Mouse (Mus musculus): Measurements from ENCODE around the gene 1700001L19Rik. TPM values are rescaled to one million over a fixed set of nuclear protein-coding genes. Genes with fewer than 3 reads are reported as not detected.

1700001L19Rik gene
- polyA plus RNA-seq, 1 experiment from 2014 or later, result 0.45 TPM

DNA sequence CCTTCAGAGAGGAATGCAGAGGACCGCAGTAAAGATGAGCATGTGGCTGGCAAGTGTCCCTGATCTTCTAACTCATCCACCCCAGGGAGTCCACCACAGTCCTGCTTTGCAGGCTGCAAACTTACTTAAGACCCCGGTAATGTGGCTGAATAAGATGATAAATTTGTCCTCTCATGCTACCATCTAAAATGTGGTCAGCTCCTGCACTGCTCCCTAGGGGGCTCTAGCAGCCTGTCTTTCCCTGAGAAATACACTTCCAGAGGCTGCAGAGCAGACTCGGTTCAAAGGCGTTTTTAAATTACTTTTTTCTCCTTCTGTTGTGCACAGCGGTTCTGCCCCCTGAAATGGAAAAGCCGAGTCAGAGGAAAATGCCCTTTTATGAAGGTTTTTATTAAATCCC lies 4.0 kb downstream of the 1700001L19Rik start:
- Histone ChIP-seq H3K4me2 (ENCODE audit: low read depth, low read length) (no peak overlapping the region), H3K4me3 (ENCODE audit: low read length) (no peak overlapping the region), H3K9ac (ENCODE audit: low read depth, low read length) (no peak overlapping the region), H3K27me3 (replicated peaks; ENCODE audit: control insufficient read depth, insufficient read depth, low read length) (no peaks in the 10 kb centered on the region), H3K4me1 (ENCODE audit: control insufficient read depth, insufficient read depth, low read length) (peaks cover 3% of the 10 kb centered on the region; the same call in 1 of the 2 replicates), H3K27ac (ENCODE audit: low read length) (no peak overlapping the region), H3K9me3 (ENCODE audit: control insufficient read depth, low read length) (no peaks in the 10 kb centered on the region), H3K36me3 (ENCODE audit: control insufficient read depth, insufficient read depth, low read length) (no peaks in the 10 kb centered on the region)
- 17% methylated on average over 6 of the region's 6 CpGs for WGBS
- ATAC-seq, result no peak

DNA sequence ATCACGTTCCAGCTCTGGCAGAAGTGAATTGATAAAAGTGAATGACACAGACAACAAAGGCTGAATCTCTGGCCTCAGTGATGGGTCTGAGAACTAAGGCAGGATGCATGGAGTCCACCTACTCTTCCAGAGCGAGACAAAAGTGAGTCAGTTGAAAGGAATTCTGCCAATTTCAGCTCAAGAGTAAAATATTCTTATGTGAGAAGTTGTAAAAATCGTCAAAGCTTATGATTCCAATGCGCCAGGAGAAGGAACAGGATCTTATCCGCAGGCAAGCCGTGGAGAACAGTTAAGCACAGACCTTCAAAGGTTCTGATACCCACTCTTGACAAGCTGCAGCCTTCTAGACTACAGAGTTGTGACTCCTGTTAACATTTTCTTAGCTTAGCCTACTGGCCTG lies 5.9 kb downstream of the 1700001L19Rik start:
- no peak overlapping the region for H3K4me2 ChIP-seq (ENCODE audit: low read depth, low read length)
- no peak for ATAC-seq
- H3K27me3 ChIP-seq (replicated peaks; ENCODE audit: control insufficient read depth, insufficient read depth, low read length), result no peaks in the 10 kb centered on the region
- 76% methylated on average over 6 of the region's 6 CpGs for WGBS
- H3K9ac ChIP-seq (ENCODE audit: low read depth, low read length), result no peak overlapping the region
- no peaks in the 10 kb centered on the region for H3K9me3 ChIP-seq (ENCODE audit: control insufficient read depth, low read length)
- no peaks in the 10 kb centered on the region for H3K36me3 ChIP-seq (ENCODE audit: control insufficient read depth, insufficient read depth, low read length)
- no peak overlapping the region for H3K27ac ChIP-seq (ENCODE audit: low read length)
- peaks cover 3% of the 10 kb centered on the region; the same call in 1 of the 2 replicates for H3K4me1 ChIP-seq (ENCODE audit: control insufficient read depth, insufficient read depth, low read length)
- no peak overlapping the region for H3K4me3 ChIP-seq (ENCODE audit: low read length)

DNA sequence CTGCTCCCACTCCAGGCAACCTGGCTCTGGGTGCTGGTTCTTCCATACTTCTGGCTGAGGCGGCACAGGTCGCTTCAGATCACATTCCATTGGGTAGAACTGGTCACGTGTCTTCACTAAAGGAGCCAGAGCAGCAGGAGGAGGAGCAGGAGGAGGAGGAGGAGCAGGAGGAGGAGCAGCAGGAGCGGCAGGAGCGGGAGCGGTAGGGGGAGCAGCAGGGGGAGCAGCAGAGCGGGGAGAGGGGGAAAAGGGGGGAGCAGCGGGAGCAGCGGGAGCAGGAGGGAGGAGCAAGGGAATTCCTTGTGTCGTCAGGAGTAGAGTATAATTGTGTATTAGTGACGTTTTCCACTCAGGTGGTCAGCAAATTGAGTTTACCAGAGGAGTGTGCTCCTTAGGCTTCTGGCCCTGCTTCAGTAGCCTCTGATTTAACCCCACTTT lies 8.5 kb downstream of the 1700001L19Rik start:
- Histone ChIP-seq H3K4me3 (ENCODE audit: low read length) (peak overlapping the region; percentile 34), H3K36me3 (ENCODE audit: control insufficient read depth, insufficient read depth, low read length) (no peaks in the 10 kb centered on the region), H3K27me3 (replicated peaks; ENCODE audit: control insufficient read depth, insufficient read depth, low read length) (no peaks in the 10 kb centered on the region), H3K27ac (ENCODE audit: low read length) (no peak overlapping the region), H3K4me1 (ENCODE audit: control insufficient read depth, insufficient read depth, low read length) (peaks cover 3% of the 10 kb centered on the region; the same call in 1 of the 2 replicates), H3K9me3 (ENCODE audit: control insufficient read depth, low read length) (no peaks in the 10 kb centered on the region), H3K9ac (ENCODE audit: low read depth, low read length) (peak overlapping the region; percentile 37; the same call in 1 of the 2 replicates), H3K4me2 (ENCODE audit: low read depth, low read length) (peak overlapping the region; percentile 53)
- ATAC-seq, result peak; percentile 90
- 4% methylated on average over 11 of the region's 11 CpGs for WGBS

DNA sequence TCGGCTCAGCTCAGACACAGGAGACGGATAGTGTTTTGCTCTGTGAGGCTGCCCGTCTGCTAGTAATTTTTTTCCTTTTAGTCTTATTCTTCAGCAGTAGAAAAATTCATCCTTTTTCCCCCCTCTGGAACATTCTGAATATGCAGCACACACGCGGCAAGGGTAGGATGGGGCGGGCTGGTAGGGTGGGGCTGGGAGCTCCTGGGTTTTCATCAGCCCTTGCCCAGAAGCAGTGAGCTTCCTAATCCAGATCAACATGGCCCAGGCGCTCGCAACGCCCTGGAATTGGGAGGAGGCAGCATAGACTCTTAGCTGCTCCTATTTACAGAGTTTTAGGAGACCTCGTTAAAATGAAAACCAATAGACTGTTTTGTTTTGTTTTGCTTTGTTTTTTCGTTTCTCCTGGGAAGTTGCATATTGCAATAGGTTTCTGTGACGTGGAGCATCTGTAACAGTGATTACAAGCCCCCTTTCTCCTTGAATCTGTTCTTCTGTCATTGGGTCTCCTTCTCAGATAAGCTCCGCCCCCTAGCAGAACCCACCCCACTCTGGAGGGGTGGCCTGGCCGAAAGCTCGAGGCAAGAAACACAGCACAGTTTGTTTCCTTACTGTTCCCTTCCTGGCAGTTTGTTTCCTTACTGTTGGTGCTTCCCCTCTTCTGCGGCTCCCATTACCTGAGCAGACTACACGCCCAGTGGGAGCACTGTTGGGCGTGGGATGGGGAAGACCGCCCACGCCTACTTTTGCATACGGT lies 10.6 kb downstream of the 1700001L19Rik start:
- Histone ChIP-seq H3K4me2 (ENCODE audit: low read depth, low read length) (peak overlapping the region; percentile 28), H3K36me3 (ENCODE audit: control insufficient read depth, insufficient read depth, low read length) (no peaks in the 10 kb centered on the region), H3K27ac (ENCODE audit: low read length) (no peak overlapping the region), H3K27me3 (replicated peaks; ENCODE audit: control insufficient read depth, insufficient read depth, low read length) (no peaks in the 10 kb centered on the region), H3K9ac (ENCODE audit: low read depth, low read length) (peak overlapping the region; percentile 17; the same call in 1 of the 2 replicates), H3K4me3 (ENCODE audit: low read length) (peak overlapping the region; percentile 7), H3K9me3 (ENCODE audit: control insufficient read depth, low read length) (no peaks in the 10 kb centered on the region), H3K4me1 (ENCODE audit: control insufficient read depth, insufficient read depth, low read length) (peaks cover 3% of the 10 kb centered on the region; the same call in 1 of the 2 replicates)
- peak; percentile 43 for ATAC-seq
- 48% methylated on average over 21 of the region's 21 CpGs for WGBS

DNA sequence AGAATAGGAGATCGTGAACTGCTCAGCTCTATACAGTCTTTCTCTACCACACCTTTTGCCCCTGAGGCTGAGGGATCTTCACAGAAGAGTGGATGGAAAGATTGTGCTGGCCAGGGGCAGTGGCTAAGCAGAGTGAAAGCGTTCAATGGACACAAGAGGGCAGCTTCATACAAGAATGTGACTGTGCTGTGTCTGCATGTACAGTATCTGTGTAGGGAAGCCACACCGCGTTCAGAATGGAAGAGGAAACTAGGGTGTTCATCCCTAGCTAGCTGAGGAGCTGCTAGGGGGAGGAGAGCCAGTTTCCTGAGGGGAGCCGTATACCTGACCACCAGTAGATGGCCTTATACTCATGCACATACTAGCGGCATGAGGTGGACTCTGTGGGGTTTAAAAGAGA lies 25.6 kb downstream of the 1700001L19Rik start:
- no peak overlapping the region for H3K9ac ChIP-seq (ENCODE audit: low read depth, low read length)
- no peak overlapping the region for H3K4me3 ChIP-seq (ENCODE audit: low read length)
- 56% methylated on average over 6 of the region's 6 CpGs for WGBS
- no peaks in the 10 kb centered on the region for H3K4me1 ChIP-seq (ENCODE audit: control insufficient read depth, insufficient read depth, low read length)
- no peaks in the 10 kb centered on the region for H3K27me3 ChIP-seq (replicated peaks; ENCODE audit: control insufficient read depth, insufficient read depth, low read length)
- no peak overlapping the region for H3K27ac ChIP-seq (ENCODE audit: low read length)
- no peak overlapping the region for H3K4me2 ChIP-seq (ENCODE audit: low read depth, low read length)
- no peaks in the 10 kb centered on the region for H3K36me3 ChIP-seq (ENCODE audit: control insufficient read depth, insufficient read depth, low read length)
- no peak for ATAC-seq
- H3K9me3 ChIP-seq (ENCODE audit: control insufficient read depth, low read length), result no peaks in the 10 kb centered on the region

DNA sequence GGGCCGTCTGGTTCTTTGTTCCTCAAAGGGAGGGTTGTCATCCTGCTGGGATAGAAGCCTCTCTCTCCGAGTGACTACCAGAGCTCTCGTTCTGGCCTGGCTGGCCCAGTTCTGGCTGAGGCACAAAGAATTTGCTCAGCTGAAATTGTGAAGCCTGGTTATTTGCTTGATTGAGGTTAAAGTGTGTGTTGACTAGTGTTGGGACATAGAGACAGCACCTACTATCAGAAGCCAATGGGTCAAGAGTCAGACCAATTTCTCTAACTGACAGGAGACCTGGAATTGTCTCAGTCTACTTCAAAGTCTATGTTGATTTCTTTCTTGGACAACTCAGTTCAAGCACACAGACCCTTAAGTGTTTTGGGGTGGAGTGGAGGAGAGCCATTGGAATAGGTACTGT lies 29.8 kb downstream of the 1700001L19Rik start:
- H3K36me3 ChIP-seq (ENCODE audit: control insufficient read depth, insufficient read depth, low read length), result no peaks in the 10 kb centered on the region
- no peak overlapping the region for H3K4me2 ChIP-seq (ENCODE audit: low read depth, low read length)
- H3K9me3 ChIP-seq (ENCODE audit: control insufficient read depth, low read length), result no peaks in the 10 kb centered on the region
- H3K27me3 ChIP-seq (replicated peaks; ENCODE audit: control insufficient read depth, insufficient read depth, low read length), result no peaks in the 10 kb centered on the region
- H3K4me1 ChIP-seq (ENCODE audit: control insufficient read depth, insufficient read depth, low read length), result no peaks in the 10 kb centered on the region
- H3K4me3 ChIP-seq (ENCODE audit: low read length), result no peak overlapping the region
- H3K9ac ChIP-seq (ENCODE audit: low read depth, low read length), result no peak overlapping the region
- no peak for ATAC-seq
- WGBS, result 72% methylated on average over 3 of the region's 3 CpGs
- no peak overlapping the region for H3K27ac ChIP-seq (ENCODE audit: low read length)

DNA sequence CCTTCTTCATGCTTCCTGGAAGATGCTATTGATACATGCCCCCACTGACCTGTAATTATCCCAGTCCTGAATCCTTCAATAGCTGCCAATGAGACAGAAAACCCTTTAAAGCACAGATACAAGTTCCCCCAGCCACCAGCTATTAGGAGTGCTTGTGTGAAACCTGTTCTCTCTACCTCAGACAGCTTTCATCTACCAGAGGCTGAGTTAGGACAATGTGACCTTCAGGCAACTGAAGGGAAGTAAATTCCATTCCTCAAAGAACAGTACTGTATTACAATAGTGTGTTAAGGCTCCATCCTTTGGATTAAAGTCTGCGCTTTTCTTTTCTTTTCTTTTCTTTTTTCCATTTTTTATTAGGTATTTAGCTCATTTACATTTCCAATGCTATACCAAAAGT lies 45.6 kb downstream of the 1700001L19Rik start:
- Histone ChIP-seq H3K36me3 (ENCODE audit: control insufficient read depth, insufficient read depth, low read length) (no peaks in the 10 kb centered on the region), H3K27ac (ENCODE audit: low read length) (no peak overlapping the region), H3K9ac (ENCODE audit: low read depth, low read length) (no peak overlapping the region), H3K27me3 (replicated peaks; ENCODE audit: control insufficient read depth, insufficient read depth, low read length) (no peaks in the 10 kb centered on the region), H3K4me2 (ENCODE audit: low read depth, low read length) (no peak overlapping the region), H3K9me3 (ENCODE audit: control insufficient read depth, low read length) (no peaks in the 10 kb centered on the region), H3K4me3 (ENCODE audit: low read length) (no peak overlapping the region), H3K4me1 (ENCODE audit: control insufficient read depth, insufficient read depth, low read length) (no peaks in the 10 kb centered on the region)
- ATAC-seq, result no peak
- WGBS, result 91% methylated on average over 1 of the region's 1 CpGs

Other genes starting within 250 kb of the 1700001L19Rik start
- 12.6 and 14.6 TPM in 2 replicates for gene Mtrr, start 15.3 kb upstream of the 1700001L19Rik start, polyA plus RNA-seq (2015; fragmentation: Nextera tagmentation; extraction: Ambion mirVana)
- 33.1 and 33.7 TPM in 2 replicates for gene Fastkd3, start 15.2 kb upstream of the 1700001L19Rik start, polyA plus RNA-seq (2015; fragmentation: Nextera tagmentation; extraction: Ambion mirVana)

All from intestine, embryonic 16.5 days (tissue).